Mouse (Mus musculus) adrenal gland, postnatal 0 days (tissue): ENCODE results near the gene Gm11564. TPM values are rescaled to one million over a fixed set of nuclear protein-coding genes. Genes with fewer than 3 reads are reported as not detected.

ENCODE experiments used
- polyA plus RNA-seq: library from polyadenylated mRNA; unstranded; fragments of >200 nt; fragmentation: Nextera tagmentation; extraction: Ambion mirVana; gene quantifications from 2 replicates; pipeline ENCODE4 v1.2.1, GENCODE M21; 2015

Gene Gm11564
- not detected in 2 replicates for polyA plus RNA-seq

GRCm38 (mm10) chr11:99815566-99815965, at the start of gene Gm11564:
TSS of gene Gm11564 (minus strand) at chr11:99815666.

DNA sequence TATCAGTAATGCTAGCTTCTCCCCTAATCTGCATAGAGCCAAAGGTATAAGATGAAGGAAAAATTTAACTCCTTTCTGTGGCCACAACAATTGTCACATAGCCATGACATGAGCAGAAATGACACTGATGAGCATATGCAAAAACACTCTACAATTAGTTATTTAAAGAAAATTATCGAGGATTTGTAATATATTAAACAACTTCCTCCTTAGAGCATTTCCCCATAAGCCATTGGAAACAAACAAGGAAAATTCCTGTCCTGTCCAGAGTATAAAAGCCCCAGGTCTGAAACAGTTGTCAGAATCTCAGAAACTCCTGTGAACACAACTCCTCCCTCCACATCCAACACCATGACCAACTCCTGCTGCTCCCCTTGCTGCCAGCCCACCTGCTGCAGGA, 48.7 kb upstream of the Gm11564 start, which contains the start of gene Gm11559:
Gene Gm11559 (plus strand): TSS at position 301 of the 400 bp plus-strand sequence.

GRCm38 (mm10) chr11:99857617-99858016, 42.2 kb upstream of the Gm11564 start, which contains the start of gene Gm11568:
TSS of gene Gm11568 (plus strand) at chr11:99857917.

DNA sequence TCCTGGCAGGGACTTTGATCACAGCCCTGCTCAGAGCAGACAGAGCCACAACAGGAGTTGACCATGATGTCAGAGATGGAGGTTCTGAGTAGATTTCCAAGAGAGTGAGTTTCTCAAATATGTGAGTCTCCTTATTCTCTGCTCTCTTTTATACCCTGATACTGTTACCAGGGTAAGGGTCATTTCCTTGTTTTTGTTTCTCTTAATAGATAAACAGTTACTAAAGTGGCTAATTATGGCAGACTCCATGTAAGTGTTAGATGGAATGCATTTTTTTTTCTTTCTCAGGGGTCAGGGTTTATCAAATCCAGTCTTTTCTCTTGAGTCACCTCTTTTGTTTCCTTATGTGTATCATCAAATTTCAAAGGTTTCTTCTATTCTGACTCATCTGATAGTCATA, 36.0 kb upstream of the Gm11564 start, which contains the start of gene Krtap4-16:
Gene Krtap4-16 (minus strand): TSS at position 101 of the 400 bp plus-strand sequence.

GRCm38 (mm10) chr11:99837966-99838365, 22.5 kb upstream of the Gm11564 start, which contains the start of gene 2300003K06Rik:
TSS of gene 2300003K06Rik (minus strand) at chr11:99838066.

GRCm38 (mm10) chr11:99809792-99810191, 5.7 kb downstream of the Gm11564 start, which contains the start of gene Krtap4-13:
TSS of gene Krtap4-13 (minus strand) at chr11:99809892.

DNA sequence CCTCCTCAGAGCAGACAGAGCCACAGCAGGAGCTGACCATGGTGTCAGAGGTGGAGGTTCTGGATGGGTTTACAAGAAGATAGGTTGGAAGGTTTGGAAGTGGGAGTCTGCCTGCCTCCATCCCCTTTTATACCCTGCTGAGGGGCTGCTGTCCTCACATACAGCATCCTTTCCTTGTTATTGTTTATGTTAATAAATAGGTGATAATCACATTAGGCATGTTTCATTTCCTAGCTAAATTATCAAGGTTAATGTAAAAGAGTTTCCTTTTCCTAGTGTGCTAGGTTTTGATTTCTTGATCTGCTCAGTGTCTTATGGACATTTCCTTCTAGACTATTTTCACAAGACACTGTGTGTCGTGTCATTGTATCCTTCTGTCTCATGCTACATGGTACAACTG, 11.1 kb downstream of the Gm11564 start, which contains the start of gene Gm11554:
Gene Gm11554 (minus strand): TSS at position 101 of the 400 bp plus-strand sequence.

GRCm38 (mm10) chr11:99798832-99799231, 16.6 kb downstream of the Gm11564 start, which contains the start of gene Gm11569:
TSS of gene Gm11569 (minus strand) at chr11:99798932.

GRCm38 (mm10) chr11:99793367-99793766, 22.1 kb downstream of the Gm11564 start, which contains the start of gene Gm11596:
TSS of gene Gm11596 (minus strand) at chr11:99793467.

DNA sequence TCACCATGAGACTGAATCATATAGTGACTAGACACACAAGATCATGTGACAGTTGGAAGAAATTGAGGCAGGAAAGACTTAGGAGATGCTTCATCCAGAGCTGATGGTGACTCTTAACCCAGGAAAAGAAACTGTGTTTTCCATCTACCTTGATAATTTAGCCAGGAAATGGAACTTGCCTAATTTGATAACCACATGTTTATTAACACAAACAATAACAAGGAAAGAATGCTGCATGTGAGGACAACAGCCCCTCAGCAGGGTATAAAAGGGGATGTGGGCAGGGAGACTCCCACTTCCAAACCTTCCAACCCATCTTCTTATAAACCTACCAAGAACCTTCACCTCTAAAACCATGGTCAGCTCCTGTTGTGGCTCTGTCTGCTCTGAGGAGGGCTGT, 30.6 kb downstream of the Gm11564 start, which contains the start of gene Krtap4-9:
Gene Krtap4-9 (plus strand): TSS at position 301 of the 400 bp plus-strand sequence.

DNA sequence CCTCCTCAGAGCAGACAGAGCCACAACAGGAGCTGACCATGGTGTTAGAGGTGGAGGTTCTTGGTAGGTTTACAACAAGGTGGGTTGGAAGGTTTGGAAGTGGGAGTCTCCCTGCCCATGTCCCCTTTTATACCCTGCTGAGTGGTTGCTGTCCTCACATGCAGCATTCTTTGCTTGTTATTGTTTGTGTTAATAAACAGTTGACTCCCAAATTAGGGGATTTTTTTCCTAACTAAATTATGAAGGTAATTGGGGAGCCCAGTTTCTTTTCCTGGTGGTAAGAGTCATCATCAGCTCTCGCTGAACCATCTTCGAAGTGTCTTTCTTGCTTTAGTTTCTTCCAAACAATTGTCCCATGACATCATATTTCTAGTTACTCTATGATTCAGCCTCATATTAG, 34.9 kb downstream of the Gm11564 start, which contains the start of gene Krtap4-8:
Gene Krtap4-8 (minus strand): TSS at position 101 of the 400 bp plus-strand sequence.

GRCm38 (mm10) chr11:99772813-99773212, 42.7 kb downstream of the Gm11564 start, which contains the start of gene Gm11595:
TSS of gene Gm11595 (minus strand) at chr11:99772913.

Other genes with a start within 250 kb of the Gm11564 start
- not detected in 2 replicates for gene Krtap3-1, start 249.0 kb downstream of the Gm11564 start, polyA plus RNA-seq
- not detected in 2 replicates for gene Krtap1-5, start 234.7 kb downstream of the Gm11564 start, polyA plus RNA-seq
- gene Krtap1-4, start 232.0 kb downstream of the Gm11564 start, polyA plus RNA-seq = not detected in 2 replicates
- not detected in 2 replicates for gene Krtap1-3, start 224.3 kb downstream of the Gm11564 start, polyA plus RNA-seq
- not detected in 2 replicates for gene Krtap9-3, start 217.6 kb downstream of the Gm11564 start, polyA plus RNA-seq
- not detected in 2 replicates for gene Gm11938, start 212.4 kb downstream of the Gm11564 start, polyA plus RNA-seq
- gene Gm11937, start 205.5 kb downstream of the Gm11564 start, polyA plus RNA-seq = not detected in 2 replicates
- not detected in 2 replicates for gene Krtap2-4, start 200.8 kb downstream of the Gm11564 start, polyA plus RNA-seq
- not detected in 2 replicates for gene Gm11562, start 195.2 kb downstream of the Gm11564 start, polyA plus RNA-seq
- gene Krtap4-1, start 187.4 kb downstream of the Gm11564 start, polyA plus RNA-seq = not detected in 2 replicates
- not detected in 2 replicates for gene Krtap4-2, start 180.6 kb downstream of the Gm11564 start, polyA plus RNA-seq
- not detected in 2 replicates for gene Krtap4-7, start 171.6 kb downstream of the Gm11564 start, polyA plus RNA-seq
- gene Gm11555, start 165.4 kb downstream of the Gm11564 start, polyA plus RNA-seq = not detected in 2 replicates
- not detected in 2 replicates for gene Gm11563, start 156.7 kb downstream of the Gm11564 start, polyA plus RNA-seq
- not detected in 2 replicates for gene Krtap4-6, start 149.7 kb downstream of the Gm11564 start, polyA plus RNA-seq
- not detected in 2 replicates for gene Gm14190, start 124.9 kb downstream of the Gm11564 start, polyA plus RNA-seq
- not detected in 2 replicates for gene Gm14180, start 81.4 kb downstream of the Gm11564 start, polyA plus RNA-seq
- not detected in 2 replicates for gene Gm11595, start 42.8 kb downstream of the Gm11564 start, polyA plus RNA-seq
- not detected in 2 replicates for gene Krtap4-8, start 35.0 kb downstream of the Gm11564 start, polyA plus RNA-seq
- not detected in 2 replicates for gene Krtap4-9, start 30.5 kb downstream of the Gm11564 start, polyA plus RNA-seq
- not detected in 2 replicates for gene Gm11596, start 22.2 kb downstream of the Gm11564 start, polyA plus RNA-seq
- not detected in 2 replicates for gene Gm11569, start 16.7 kb downstream of the Gm11564 start, polyA plus RNA-seq
- not detected in 2 replicates for gene Gm11554, start 11.2 kb downstream of the Gm11564 start, polyA plus RNA-seq
- not detected in 2 replicates for gene Krtap4-13, start 5.8 kb downstream of the Gm11564 start, polyA plus RNA-seq
- gene 2300003K06Rik, start 22.4 kb upstream of the Gm11564 start, polyA plus RNA-seq = not detected in 2 replicates
- gene Krtap4-16, start 35.9 kb upstream of the Gm11564 start, polyA plus RNA-seq = not detected in 2 replicates
- not detected in 2 replicates for gene Gm11568, start 42.3 kb upstream of the Gm11564 start, polyA plus RNA-seq
- gene Gm11559, start 48.8 kb upstream of the Gm11564 start, polyA plus RNA-seq = not detected in 2 replicates
- not detected in 2 replicates for gene Krtap9-1, start 57.7 kb upstream of the Gm11564 start, polyA plus RNA-seq
- gene Gm11567, start 63.5 kb upstream of the Gm11564 start, polyA plus RNA-seq = not detected in 2 replicates
- not detected in 2 replicates for gene Krtap31-1, start 92.3 kb upstream of the Gm11564 start, polyA plus RNA-seq
- not detected in 2 replicates for gene Gm11565, start 99.1 kb upstream of the Gm11564 start, polyA plus RNA-seq
- not detected in 2 replicates for gene Krtap31-2, start 120.6 kb upstream of the Gm11564 start, polyA plus RNA-seq
- not detected in 2 replicates for gene Krtap9-5, start 132.8 kb upstream of the Gm11564 start, polyA plus RNA-seq
- gene Krtap29-1, start 163.4 kb upstream of the Gm11564 start, polyA plus RNA-seq = not detected in 2 replicates
- gene Krtap16-1, start 170.9 kb upstream of the Gm11564 start, polyA plus RNA-seq = not detected in 2 replicates
- not detected in 2 replicates for gene Krtap17-1, start 178.3 kb upstream of the Gm11564 start, polyA plus RNA-seq
- gene Krt33a, start 200.5 kb upstream of the Gm11564 start, polyA plus RNA-seq = not detected in 2 replicates
- gene Krt33b, start 214.2 kb upstream of the Gm11564 start, polyA plus RNA-seq = not detected in 2 replicates
- not detected in 2 replicates for gene Krt34, start 225.9 kb upstream of the Gm11564 start, polyA plus RNA-seq
- not detected in 2 replicates for gene Krt31, start 234.9 kb upstream of the Gm11564 start, polyA plus RNA-seq